Mouse (Mus musculus) kidney, embryonic 14.5 days (tissue): ENCODE data around the gene Abcc4. TPM values are rescaled to one million over a fixed set of nuclear protein-coding genes. Genes with fewer than 3 reads are reported as not detected.

Source experiments
- ATAC-seq: fragments of 200-750 bp; cut with Nextera tagmentation; 2 replicates; pipeline ENCODE4 v1.8.0; 2017; ENCODE audit warnings: moderate number of reproducible peaks, mild to moderate bottlenecking, moderate TSS enrichment, moderate library complexity; ENCODE audit not compliant: low FRiP score, low TSS enrichment
- H3K27ac ChIP-seq: fragments of 300-500 bp; sonication (generic); 2 replicates; pipeline ENCODE4 v1.5.1; 2014; ENCODE audit warnings: low read depth, mild to moderate bottlenecking, low read length, moderate library complexity, mixed read lengths
- H3K27me3 ChIP-seq: fragments of 300-500 bp; sonication (generic); 2 replicates; pipeline ENCODE4 v1.6.1; 2014; ENCODE audit warnings: mild to moderate bottlenecking, low read length; ENCODE audit not compliant: control insufficient read depth, insufficient read depth
- H3K36me3 ChIP-seq: fragments of 300-500 bp; sonication (generic); 2 replicates; pipeline ENCODE4 v1.6.1; 2014; ENCODE audit warnings: low read length, mixed read lengths; ENCODE audit not compliant: control insufficient read depth, insufficient read depth
- H3K4me1 ChIP-seq: fragments of 300-500 bp; sonication (generic); 2 replicates; pipeline ENCODE4 v1.6.1; 2014; ENCODE audit warnings: low read length, mixed read lengths; ENCODE audit not compliant: control insufficient read depth, insufficient read depth
- H3K4me2 ChIP-seq: fragments of 300-500 bp; sonication (generic); replicated peaks from 2 replicates; pipeline ENCODE4 v1.6.1; 2014; ENCODE audit warnings: low read depth, mild to moderate bottlenecking, low read length
- H3K4me3 ChIP-seq: fragments of 300-500 bp; sonication (generic); 2 replicates; pipeline ENCODE4 v1.5.1; 2014; ENCODE audit warnings: mild to moderate bottlenecking, low read length
- H3K9ac ChIP-seq: fragments of 300-500 bp; sonication (generic); 2 replicates; pipeline ENCODE4 v1.6.1; 2014; ENCODE audit warnings: low read depth, mild to moderate bottlenecking, low read length, moderate library complexity
- H3K9me3 ChIP-seq: fragments of 300-500 bp; sonication (generic); 2 replicates; pipeline ENCODE4 v1.6.1; 2016; ENCODE audit warnings: low read length; ENCODE audit not compliant: control insufficient read depth
- WGBS: fragments of 180-500 bp; shearing (Covaris S2); extraction: QIAGEN DNeasy Blood & Tissue Kit; methylation state at CpG from one replicate; pipeline ENCODE4 v1.1.7; 2014; 5-methylcytosine and 5-hydroxymethylcytosine counted together
- polyA plus RNA-seq: library from polyadenylated mRNA; unstranded; fragments of >200 nt; fragmentation: Nextera tagmentation; extraction: Ambion mirVana; gene quantifications from 2 replicates; pipeline ENCODE4 v1.2.1, GENCODE M21; 2014

The Abcc4 gene
- polyA plus RNA-seq, 1 experiment from 2014 or later = 12.2 TPM

- H3K9me3 ChIP-seq = no peaks in the 10 kb centered on the region
- no peak for ATAC-seq
- no peaks in the 10 kb centered on the region for H3K27me3 ChIP-seq
- H3K36me3 ChIP-seq = no peaks in the 10 kb centered on the region
- WGBS = 88% methylated on average over 5 of the region's 5 CpGs
- H3K9ac ChIP-seq = no peak overlapping the region
- no peak overlapping the region for H3K27ac ChIP-seq
- no peak overlapping the region for H3K4me3 ChIP-seq
- H3K4me2 ChIP-seq = no peak overlapping the region
- no peaks in the 10 kb centered on the region for H3K4me1 ChIP-seq
These were observed 223.7 kb downstream of the Abcc4 start for GRCm38 (mm10) chr14:118482320-118482719.

GRCm38 (mm10) chr14:118481779-118482178, 224.2 kb downstream of the Abcc4 start:
- H3K4me3 ChIP-seq = no peak overlapping the region
- H3K9me3 ChIP-seq = no peaks in the 10 kb centered on the region
- WGBS = 70% methylated on average over 5 of the region's 5 CpGs
- H3K27ac ChIP-seq = no peak overlapping the region
- no peak overlapping the region for H3K4me2 ChIP-seq
- H3K36me3 ChIP-seq = no peaks in the 10 kb centered on the region
- ATAC-seq = no peak
- no peaks in the 10 kb centered on the region for H3K4me1 ChIP-seq
- no peak overlapping the region for H3K9ac ChIP-seq
- no peaks in the 10 kb centered on the region for H3K27me3 ChIP-seq

- Histone ChIP-seq H3K36me3 (no peaks in the 10 kb centered on the region), H3K9ac (no peak overlapping the region), H3K4me1 (no peaks in the 10 kb centered on the region), H3K4me3 (no peak overlapping the region), H3K9me3 (no peaks in the 10 kb centered on the region), H3K4me2 (no peak overlapping the region), H3K27me3 (peaks cover 19% of the 10 kb centered on the region; the same call in 1 of the 2 replicates), H3K27ac (no peak overlapping the region)
- WGBS = 88% methylated on average over 3 of the region's 3 CpGs
- no peak for ATAC-seq
These were observed 229.7 kb downstream of the Abcc4 start for GRCm38 (mm10) chr14:118476329-118476728.

- peaks cover 20% of the 10 kb centered on the region; the same call in 1 of the 2 replicates for H3K27me3 ChIP-seq
- H3K27ac ChIP-seq = no peak overlapping the region
- no peaks in the 10 kb centered on the region for H3K9me3 ChIP-seq
- H3K4me2 ChIP-seq = no peak overlapping the region
- no peaks in the 10 kb centered on the region for H3K36me3 ChIP-seq
- 42% methylated on average over 7 of the region's 7 CpGs for WGBS
- H3K4me1 ChIP-seq = no peaks in the 10 kb centered on the region
- no peak overlapping the region for H3K4me3 ChIP-seq
- ATAC-seq = no peak
- no peak overlapping the region for H3K9ac ChIP-seq
These were observed 230.9 kb downstream of the Abcc4 start for GRCm38 (mm10) chr14:118475100-118475454.

GRCm38 (mm10) chr14:118474226-118475099, 231.6 kb downstream of the Abcc4 start:
- Histone ChIP-seq H3K4me2 (peak overlapping the region; percentile 89), H3K9ac (no peak overlapping the region; the same call in 1 of the 2 replicates), H3K4me3 (peak overlapping the region; percentile 46), H3K27ac (no peak overlapping the region), H3K27me3 (peaks cover 20% of the 10 kb centered on the region; the same call in 1 of the 2 replicates), H3K36me3 (no peaks in the 10 kb centered on the region), H3K9me3 (no peaks in the 10 kb centered on the region), H3K4me1 (no peaks in the 10 kb centered on the region)
- 12% methylated on average over 26 of the region's 26 CpGs for WGBS
- peak; percentile 28; the same call in 1 of the 2 replicates for ATAC-seq

GRCm38 (mm10) chr14:118473831-118474193, 232.2 kb downstream of the Abcc4 start:
- Histone ChIP-seq H3K9me3 (no peaks in the 10 kb centered on the region), H3K27ac (no peak overlapping the region), H3K9ac (peak overlapping the region; percentile 32; the same call in 1 of the 2 replicates), H3K36me3 (no peaks in the 10 kb centered on the region), H3K4me3 (peak overlapping the region; percentile 46), H3K4me1 (no peaks in the 10 kb centered on the region), H3K4me2 (peak overlapping the region; percentile 89), H3K27me3 (peaks cover 20% of the 10 kb centered on the region; the same call in 1 of the 2 replicates)
- peak; percentile 85 for ATAC-seq
- under 1% methylated on average over 36 of the region's 37 CpGs for WGBS

GRCm38 (mm10) chr14:118473188-118473830, 232.7 kb downstream of the Abcc4 start:
- H3K4me2 ChIP-seq = peak overlapping the region; percentile 89
- peak overlapping the region; percentile 32; the same call in 1 of the 2 replicates for H3K9ac ChIP-seq
- no peaks in the 10 kb centered on the region for H3K36me3 ChIP-seq
- H3K27ac ChIP-seq = no peak overlapping the region
- H3K27me3 ChIP-seq = peaks cover 20% of the 10 kb centered on the region; the same call in 1 of the 2 replicates
- H3K4me3 ChIP-seq = peak overlapping the region; percentile 46
- H3K9me3 ChIP-seq = no peaks in the 10 kb centered on the region
- WGBS = 10% methylated on average over 20 of the region's 20 CpGs
- ATAC-seq = peak; percentile 43; the same call in 1 of the 2 replicates
- no peaks in the 10 kb centered on the region for H3K4me1 ChIP-seq

- no peaks in the 10 kb centered on the region for H3K36me3 ChIP-seq
- H3K9me3 ChIP-seq = no peaks in the 10 kb centered on the region
- 83% methylated on average over 2 of the region's 2 CpGs for WGBS
- H3K4me3 ChIP-seq = no peak overlapping the region
- H3K27me3 ChIP-seq = peaks cover 2% of the 10 kb centered on the region; the same call in 1 of the 2 replicates
- no peak overlapping the region for H3K9ac ChIP-seq
- H3K4me2 ChIP-seq = no peak overlapping the region
- no peak for ATAC-seq
- no peaks in the 10 kb centered on the region for H3K4me1 ChIP-seq
- H3K27ac ChIP-seq = no peak overlapping the region
These were observed 240.7 kb downstream of the Abcc4 start for GRCm38 (mm10) chr14:118465331-118465730.

GRCm38 (mm10) chr14:118464401-118464800, 241.6 kb downstream of the Abcc4 start:
- Histone ChIP-seq H3K27me3 (peaks cover 2% of the 10 kb centered on the region; the same call in 1 of the 2 replicates), H3K36me3 (no peaks in the 10 kb centered on the region), H3K4me3 (no peak overlapping the region), H3K9ac (no peak overlapping the region), H3K27ac (no peak overlapping the region), H3K9me3 (no peaks in the 10 kb centered on the region), H3K4me2 (no peak overlapping the region), H3K4me1 (no peaks in the 10 kb centered on the region)
- ATAC-seq = no peak
- 90% methylated on average over 3 of the region's 3 CpGs for WGBS
